Comparison of ENCODE assay signal across 1 mouse cellular context in genomic region chr7:44277250-44277622, GRCm38 (mm10).
TF ChIP-seq lines count a peak whose summit lies in the region.

No protein-coding gene starts in this region.

TF ChIP-seq in CH12.LX, 34 proteins besides CTCF, POLR2A, EP300 and RAD21 (continued from another document):
- TF ChIP-seq SMC3 (IDR thresholded peaks at IDR 0.05; ENCODE audit: low read depth, low read length): peak; percentile 69
- TF ChIP-seq MAFK (IDR thresholded peaks at IDR 0.05; ENCODE audit: insufficient replicate concordance, low read length): no peak
